Mouse (Mus musculus): Measurements from ENCODE around the gene Tmbim1.
A peak's percentile ranks its signal among the peaks of the same experiment; 100 is the strongest.
"Not testable (repeated sequence)": the region's sequence is repeated elsewhere in the genome, so short reads cannot be mapped to it uniquely, and the experiment has no call there.

The Tmbim1 gene

GRCm38 (mm10) chr1:74305522-74305921, at the start of gene Tmbim1:
Gene Tmbim1, minus strand, starts transcription at chr1:74305622.
- DNase-seq, result no peak

GRCm38 (mm10) chr1:74353453-74354229, 48.2 kb upstream of the Tmbim1 start:
- no peak for DNase-seq

GRCm38 (mm10) chr1:74352532-74353096, 47.2 kb upstream of the Tmbim1 start:
- DNase-seq, result no peak

- DNase-seq, result no peak
These were observed 45.9 kb upstream of the Tmbim1 start for GRCm38 (mm10) chr1:74351185-74351769.

GRCm38 (mm10) chr1:74344163-74344916, 38.9 kb upstream of the Tmbim1 start:
- DNase-seq, result no peak

GRCm38 (mm10) chr1:74343161-74343560, 37.7 kb upstream of the Tmbim1 start:
- DNase-seq, result no peak

- DNase-seq, result no peak
These were observed 36.9 kb upstream of the Tmbim1 start for GRCm38 (mm10) chr1:74342308-74342707.

GRCm38 (mm10) chr1:74341898-74342297, 36.5 kb upstream of the Tmbim1 start:
- DNase-seq, result no peak

- DNase-seq, result not testable (repeated sequence)
These were observed 35.6 kb upstream of the Tmbim1 start for GRCm38 (mm10) chr1:74340992-74341391.

GRCm38 (mm10) chr1:74340361-74340764, 34.9 kb upstream of the Tmbim1 start:
- DNase-seq, result peak; percentile 67

- no peak for DNase-seq
These were observed 34.5 kb upstream of the Tmbim1 start for GRCm38 (mm10) chr1:74339917-74340316.

GRCm38 (mm10) chr1:74338626-74339025, 33.2 kb upstream of the Tmbim1 start:
- DNase-seq, result no peak

- DNase-seq, result no peak
These were observed 32.6 kb upstream of the Tmbim1 start for GRCm38 (mm10) chr1:74338013-74338412.

- no peak for DNase-seq
These were observed 31.9 kb upstream of the Tmbim1 start for GRCm38 (mm10) chr1:74337241-74337771.

- DNase-seq, result no peak
These were observed 30.2 kb upstream of the Tmbim1 start for GRCm38 (mm10) chr1:74335436-74336170.

GRCm38 (mm10) chr1:74335033-74335432, 29.6 kb upstream of the Tmbim1 start:
- no peak for DNase-seq

GRCm38 (mm10) chr1:74334607-74335006, 29.2 kb upstream of the Tmbim1 start:
- DNase-seq, result no peak

- no peak for DNase-seq
These were observed 27.5 kb upstream of the Tmbim1 start for GRCm38 (mm10) chr1:74332930-74333329.

- DNase-seq, result peak; percentile 98
These were observed 26.9 kb upstream of the Tmbim1 start for GRCm38 (mm10) chr1:74332241-74332763.

- no peak for DNase-seq
These were observed 25.7 kb upstream of the Tmbim1 start for GRCm38 (mm10) chr1:74331046-74331681.

- no peak for DNase-seq
These were observed 24.5 kb upstream of the Tmbim1 start for GRCm38 (mm10) chr1:74329899-74330431.
